Mouse (Mus musculus) frontal cortex, postnatal 36 days (tissue): Measurements from ENCODE around the gene 2700049A03Rik.
"Not testable (repeated sequence)": the region's sequence is repeated elsewhere in the genome, so short reads cannot be mapped to it uniquely, and the experiment has no call there.

ENCODE experiments used
- DNase-seq, 2 experiments: peaks; one replicate each; pipeline ENCODE4 v3.0.0; 2022; ENCODE audit warnings: low spot score in 2 of 2

2700049A03Rik gene

GRCm38 (mm10) chr12:71136130-71136973, at the start of gene 2700049A03Rik, which contains the start of gene Timm9:
2700049A03Rik (plus strand) TSS chr12:71136848.
Timm9 (minus strand) TSS chr12:71136684.
- DNase-seq: peak; percentile 88 to 90

- DNase-seq: not testable (repeated sequence)
Measured at GRCm38 (mm10) chr12:71104275-71104674, 32.4 kb upstream of the 2700049A03Rik start.

GRCm38 (mm10) chr12:71107216-71107771, 29.4 kb upstream of the 2700049A03Rik start:
- no peak for DNase-seq

GRCm38 (mm10) chr12:71111331-71111730, 25.3 kb upstream of the 2700049A03Rik start, which contains the start of gene Tomm20l:
Tomm20l (plus strand) TSS chr12:71111428.
- DNase-seq: no peak

DNA sequence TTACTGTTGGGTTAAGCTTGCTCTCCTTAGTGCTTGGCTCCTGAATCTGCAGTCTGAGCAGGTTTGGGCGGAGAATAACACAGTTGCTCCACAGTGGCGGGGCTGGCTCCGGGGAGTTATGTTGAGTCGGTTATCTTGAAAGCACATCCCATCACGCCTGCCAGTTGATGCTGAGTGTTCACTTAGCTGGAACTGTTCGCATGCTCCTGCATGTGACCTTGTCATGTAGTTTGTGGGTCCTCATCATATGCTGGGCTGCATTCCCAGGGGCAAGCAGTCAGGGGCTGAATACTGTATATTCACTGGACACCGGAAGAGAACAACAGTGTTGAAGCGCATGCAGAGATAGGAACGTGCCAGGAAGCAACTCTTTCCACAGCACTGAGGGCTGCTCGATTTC, 23.6 kb upstream of the 2700049A03Rik start:
- DNase-seq: no peak

- peak; percentile 56 to 75 for DNase-seq
Measured at GRCm38 (mm10) chr12:71113675-71114288, 22.9 kb upstream of the 2700049A03Rik start.

DNA sequence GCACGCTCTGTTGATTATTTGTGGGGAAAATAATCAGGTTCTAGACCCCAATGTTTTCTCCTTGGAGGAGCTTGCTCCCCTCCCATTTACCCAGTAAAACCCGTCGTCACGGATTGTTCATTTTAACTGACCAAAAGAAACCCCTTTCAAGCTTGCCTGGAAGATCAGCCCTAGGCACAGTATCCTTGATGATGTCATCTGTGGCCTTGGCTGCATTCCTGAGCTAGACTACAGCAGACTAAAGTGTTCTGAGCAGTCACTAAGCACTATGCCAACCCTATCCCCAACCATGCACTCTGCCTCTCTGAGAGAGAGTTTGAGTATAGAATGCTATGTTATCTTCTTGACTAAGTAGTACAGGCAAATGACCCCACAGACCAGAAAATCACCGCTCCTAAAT, 20.2 kb upstream of the 2700049A03Rik start:
- no peak for DNase-seq

DNA sequence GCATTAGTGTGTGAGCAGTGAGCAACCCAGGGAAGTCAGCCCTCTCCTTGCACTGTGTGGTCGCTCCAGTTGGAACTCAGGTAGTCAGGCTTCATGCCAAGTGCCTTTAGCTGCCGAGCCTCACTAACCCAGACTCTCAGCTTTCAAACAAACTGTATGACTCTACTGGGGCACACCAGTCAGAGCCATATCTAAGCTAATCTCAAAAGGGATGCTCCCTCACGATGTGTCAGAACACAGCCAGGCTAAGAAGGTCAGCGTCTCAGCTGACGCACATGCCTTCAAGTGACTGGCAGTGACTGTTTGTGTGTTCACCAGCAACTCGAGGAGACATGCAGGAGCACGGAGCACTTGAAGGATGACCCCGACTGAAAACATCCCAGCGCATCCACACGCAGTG, 13.9 kb upstream of the 2700049A03Rik start:
- DNase-seq: no peak

DNA sequence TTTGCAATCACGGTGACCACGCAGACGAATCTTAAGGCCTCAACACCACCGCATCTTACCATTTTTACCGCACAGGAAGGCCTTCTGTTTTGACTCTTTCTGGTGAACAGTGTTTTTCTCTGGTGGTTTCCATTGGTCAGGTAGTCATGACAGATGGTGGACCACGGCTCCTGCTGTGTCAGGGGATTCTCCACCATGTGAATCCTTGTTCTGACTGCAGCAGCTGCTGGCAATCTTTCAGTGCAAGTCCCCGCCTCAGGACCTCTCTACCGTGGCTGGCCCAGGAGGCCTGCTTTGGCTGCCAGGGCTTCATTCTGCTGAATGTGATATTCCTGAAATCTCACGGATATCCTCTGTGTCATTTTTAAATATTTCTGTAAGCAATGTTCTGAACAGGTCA, 13.4 kb upstream of the 2700049A03Rik start:
- DNase-seq: no peak

DNA sequence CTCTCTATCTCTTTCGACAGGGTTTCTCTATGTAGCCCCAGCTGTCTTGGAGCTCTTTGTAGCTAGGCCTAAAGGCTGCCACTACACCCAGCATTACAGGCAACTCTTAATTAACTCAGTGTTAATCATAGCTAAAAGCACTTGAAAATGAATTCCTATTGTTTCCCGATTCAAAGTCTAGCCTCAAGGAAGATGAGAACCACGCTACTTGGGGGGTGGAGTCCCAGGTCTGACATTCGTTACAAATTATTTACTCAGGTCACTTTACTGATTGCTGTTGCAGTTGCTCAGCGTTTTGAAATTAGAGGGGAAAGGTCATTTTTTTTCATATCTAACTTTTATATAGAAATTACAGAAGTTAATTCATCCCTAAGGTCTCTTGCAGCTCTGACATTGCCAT, 1.1 kb upstream of the 2700049A03Rik start:
- no peak for DNase-seq

- peak; percentile 71 to 74 for DNase-seq
Measured at GRCm38 (mm10) chr12:71136974-71137491, 385 bp downstream of the 2700049A03Rik start.

GRCm38 (mm10) chr12:71137686-71138085, 1.0 kb downstream of the 2700049A03Rik start:
- no peak for DNase-seq

- DNase-seq: no peak
Measured at GRCm38 (mm10) chr12:71139258-71139828, 2.7 kb downstream of the 2700049A03Rik start.

DNA sequence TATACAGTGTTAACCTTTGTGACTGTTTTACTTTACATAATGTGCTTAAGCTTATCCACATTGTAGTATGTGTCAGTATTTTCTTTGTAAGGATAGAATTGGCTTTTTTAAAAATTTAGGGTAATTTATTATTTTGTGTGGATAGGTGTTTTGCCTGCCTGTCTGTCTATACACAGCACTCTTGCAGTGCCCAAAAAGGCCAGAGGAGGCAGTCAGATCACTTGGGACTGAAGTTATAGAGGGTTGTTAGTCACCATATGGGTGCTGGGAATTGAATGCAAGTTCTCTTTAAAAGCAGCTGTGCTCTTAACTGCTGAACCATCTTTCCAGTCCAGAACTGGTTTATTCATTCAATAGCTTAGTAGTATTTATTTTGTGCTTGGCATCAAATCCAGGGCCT, 4.5 kb downstream of the 2700049A03Rik start:
- no peak for DNase-seq

DNA sequence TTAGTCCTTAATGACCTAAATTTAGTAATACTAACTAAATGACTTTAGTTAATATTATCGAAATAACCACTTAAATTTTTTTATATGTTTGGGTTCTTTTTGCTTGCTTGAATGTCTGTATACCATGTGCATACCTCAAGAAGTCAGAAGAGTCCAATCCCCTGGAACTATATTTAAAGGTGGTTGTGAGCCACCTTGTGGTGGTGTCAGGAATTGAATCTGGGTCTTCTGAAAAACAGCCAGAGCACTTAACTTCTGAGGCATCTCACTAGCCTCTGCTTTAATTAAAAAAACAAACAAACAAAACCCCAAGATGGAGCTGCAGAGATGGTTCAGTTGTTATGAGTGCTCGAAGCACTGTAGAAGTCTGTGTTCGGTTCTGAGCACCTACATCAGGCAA, 11.0 kb downstream of the 2700049A03Rik start:
- DNase-seq: peak in 1 of 2 experiments; percentile 48

GRCm38 (mm10) chr12:71148801-71149200, 12.2 kb downstream of the 2700049A03Rik start:
- no peak for DNase-seq

DNA sequence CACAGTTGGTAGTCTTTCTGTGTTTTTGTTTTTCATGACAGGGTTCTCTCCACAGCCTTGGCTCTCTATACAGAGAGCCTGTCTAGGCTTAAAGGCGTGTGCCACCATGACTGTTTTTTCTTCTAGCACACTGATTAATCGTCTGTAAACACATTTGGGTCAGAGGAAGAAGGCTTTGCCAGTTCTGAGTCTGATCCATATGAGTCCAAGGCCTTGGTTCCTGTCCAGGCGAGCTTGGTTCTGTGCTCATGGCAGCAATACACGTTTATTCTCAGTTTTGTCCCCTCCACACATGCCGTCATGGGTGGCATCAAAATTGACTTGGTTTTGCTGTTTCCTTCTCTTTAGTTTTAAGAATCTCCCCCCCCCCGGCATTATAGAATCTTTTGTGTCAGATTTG, 12.8 kb downstream of the 2700049A03Rik start:
- DNase-seq: no peak

GRCm38 (mm10) chr12:71150167-71150566, 13.5 kb downstream of the 2700049A03Rik start:
- no peak for DNase-seq

DNA sequence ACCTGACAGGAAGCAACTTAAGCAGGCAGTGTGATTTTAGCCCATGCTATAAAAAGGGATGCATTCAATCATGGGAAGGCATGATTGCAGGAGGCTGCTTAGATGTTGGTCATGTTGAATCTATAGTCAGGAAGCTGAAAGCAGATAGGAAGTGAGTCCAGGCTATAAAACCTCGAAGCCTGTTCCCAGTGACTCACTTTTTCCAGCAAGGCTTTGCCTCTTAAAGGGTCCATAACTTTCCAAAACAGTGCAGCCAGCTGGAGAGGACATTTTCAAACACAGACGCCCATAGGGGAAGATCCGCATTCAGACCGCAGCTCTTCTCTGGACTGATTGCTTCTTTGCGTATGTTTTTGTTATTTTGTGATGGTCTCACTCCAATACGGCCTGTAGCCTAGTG, 18.3 kb downstream of the 2700049A03Rik start:
- DNase-seq: no peak

GRCm38 (mm10) chr12:71157974-71158373, 21.3 kb downstream of the 2700049A03Rik start:
- DNase-seq: no peak

DNA sequence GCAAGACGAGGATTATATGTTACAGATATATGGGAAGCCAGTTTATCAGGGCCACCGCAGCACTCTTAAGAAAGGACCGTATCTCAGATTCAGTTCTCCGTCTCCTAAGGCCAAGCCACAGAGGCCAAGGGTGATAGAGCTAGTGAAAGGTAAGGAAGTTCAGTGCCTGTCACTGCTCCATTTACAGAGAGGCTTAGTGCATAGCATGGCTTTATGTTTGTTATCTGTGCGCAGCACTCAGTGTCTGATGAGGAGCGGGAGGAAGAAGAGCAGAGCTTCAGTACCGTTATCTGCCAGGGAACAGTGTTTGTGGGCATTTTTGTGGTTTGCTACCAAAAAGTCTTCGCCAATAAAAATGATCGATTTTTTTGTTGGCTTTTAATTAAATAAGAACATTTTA, 27.8 kb downstream of the 2700049A03Rik start:
- DNase-seq: no peak

- DNase-seq: no peak
Measured at GRCm38 (mm10) chr12:71169911-71170310, 33.3 kb downstream of the 2700049A03Rik start.
